Mouse (Mus musculus) bone marrow, adult 2 months (tissue): ENCODE results near the gene Olfr714. TPM values are rescaled to one million over a fixed set of nuclear protein-coding genes. Genes with fewer than 3 reads are reported as not detected.
"Not testable (repeated sequence)": the region's sequence is repeated elsewhere in the genome, so short reads cannot be mapped to it uniquely, and the experiment has no call there.

Experiments used
- H3K27ac ChIP-seq: fragments of 200-500 bp; 2 replicates; pipeline ENCODE4 v1.5.1; 2012; ENCODE audit warnings: low read depth, mild to moderate bottlenecking, control low read depth, inconsistent platforms, low read length; ENCODE audit not compliant: control insufficient read depth, poor library complexity, insufficient read depth
- H3K4me1 ChIP-seq: fragments of 200-500 bp; 2 replicates; pipeline ENCODE4 v1.6.1; 2011; ENCODE audit warnings: low read length; ENCODE audit not compliant: control insufficient read depth, insufficient read depth
- H3K4me3 ChIP-seq: fragments of 200-500 bp; replicated peaks from 2 replicates; pipeline ENCODE3; 2011; ENCODE audit warnings: mild to moderate bottlenecking, low read depth, low read length, control low read depth; ENCODE audit not compliant: control insufficient read depth
- CTCF ChIP-seq: fragments of 200-500 bp; IDR thresholded peaks from 2 replicates; pipeline ENCODE4 v1.5.1; 2011; ENCODE audit warnings: low read length, control low read depth; ENCODE audit not compliant: control insufficient read depth, insufficient read depth
- POLR2A ChIP-seq: fragments of 200-500 bp; IDR thresholded peaks from 2 replicates; pipeline ENCODE4 v1.6.1; 2011; ENCODE audit warnings: low read depth, mild to moderate bottlenecking, control low read depth, low read length, borderline replicate concordance; ENCODE audit not compliant: control insufficient read depth
- WGBS: fragments of 180-500 bp; shearing (Covaris S2); methylation state at CpG from one replicate; pipeline ENCODE4 v1.1.7; 2018; 5-methylcytosine and 5-hydroxymethylcytosine counted together
- polyA plus RNA-seq: library from polyadenylated mRNA; stranded (reverse); fragments of >200 nt; gene quantifications from 2 replicates; pipeline ENCODE4 v1.2.4, GENCODE M21; 2011; ENCODE audit warnings: low replicate concordance; ENCODE audit not compliant: missing spikeins, insufficient read depth, insufficient read length

Gene Olfr714
- polyA plus RNA-seq: not detected in 2 replicates

DNA sequence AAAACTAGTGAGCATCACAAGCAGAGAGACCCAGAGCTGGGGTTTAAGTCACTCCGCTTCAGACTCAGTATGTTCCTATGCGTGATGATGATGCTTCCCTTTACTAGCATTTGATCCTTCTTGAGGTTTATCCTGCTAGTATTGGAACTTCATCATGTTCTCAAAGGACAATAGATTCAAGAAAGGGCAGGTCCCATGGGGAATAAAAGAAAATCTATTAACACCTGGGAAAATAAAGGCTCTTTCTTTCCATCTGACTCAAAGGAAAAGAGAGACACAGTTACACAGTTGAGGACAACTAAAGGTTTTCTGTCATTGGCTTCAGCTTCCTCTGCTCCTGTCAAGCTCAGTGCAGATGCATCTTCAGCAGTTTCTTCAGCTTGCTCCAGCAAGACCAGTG, at the start of gene Olfr714:
TSS of gene Olfr714 (plus strand) at position 301 of the 400 bp plus-strand sequence.
- Histone ChIP-seq H3K4me3 (no peak within 1 kb of the TSS), H3K4me1 (no peaks in the 10 kb centered on the region), H3K27ac (no peak within 1 kb of the TSS)
- 83% methylated on average over 2 of the region's 2 CpGs for WGBS
- TF ChIP-seq POLR2A: no peak
- no peak for TF ChIP-seq CTCF

DNA sequence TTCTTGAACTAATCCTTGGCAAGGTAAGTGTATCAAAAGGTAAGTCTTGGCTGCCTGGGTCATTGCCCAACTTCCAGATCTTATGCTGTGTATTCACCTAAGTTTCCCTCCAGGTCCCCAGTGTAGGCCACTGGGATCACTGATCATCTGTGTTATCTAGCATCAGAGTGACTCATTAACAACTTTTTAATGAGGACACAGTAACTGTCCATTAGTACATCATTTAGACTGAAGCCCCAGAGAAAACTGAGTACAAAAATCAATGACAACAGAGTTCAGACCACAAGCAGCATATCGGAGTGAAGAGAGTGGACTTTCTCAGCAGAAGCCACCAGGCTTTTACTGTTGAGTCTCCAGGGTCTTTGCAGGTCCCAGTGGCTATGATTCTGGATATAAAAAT, 39.9 kb upstream of the Olfr714 start, which contains the start of gene Olfr713:
TSS of gene Olfr713 (plus strand) at position 301 of the 400 bp plus-strand sequence.
- no peak within 1 kb of the TSS for H3K4me3 ChIP-seq
- TF ChIP-seq CTCF: no peak
- no peak for TF ChIP-seq POLR2A
- WGBS: 84% methylated on average over 1 of the region's 1 CpGs
- H3K27ac ChIP-seq: no peak within 1 kb of the TSS
- no peaks in the 10 kb centered on the region for H3K4me1 ChIP-seq

DNA sequence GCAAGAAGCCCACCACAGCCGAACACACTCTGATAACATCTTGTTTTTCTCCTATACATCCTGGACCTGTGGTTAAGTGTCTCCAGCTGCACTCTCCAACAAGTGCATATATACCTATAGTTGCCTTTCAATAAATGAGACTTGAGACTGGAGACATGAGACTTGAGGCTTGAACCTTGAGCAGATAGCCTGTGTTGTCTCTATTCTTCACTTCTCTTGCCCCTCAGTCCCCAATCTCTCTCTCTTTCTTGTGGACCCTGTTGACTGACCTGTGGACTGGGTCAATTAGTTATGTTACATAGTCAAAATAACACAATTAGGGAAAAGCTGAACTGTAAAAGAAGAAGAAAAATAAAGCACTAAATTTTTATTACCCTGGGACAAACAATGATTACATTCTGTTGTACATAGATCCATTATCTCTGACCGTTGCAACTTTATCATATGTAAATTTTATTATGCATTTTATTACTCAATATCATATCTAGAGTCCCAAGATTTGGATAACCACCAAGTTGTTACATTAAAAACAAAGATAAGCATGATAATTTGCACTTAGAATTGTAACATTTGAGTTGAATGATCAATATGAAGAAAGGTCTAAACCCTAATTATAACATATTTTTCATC, 30.7 kb upstream of the Olfr714 start:
- WGBS: 49% methylated on average over 2 of the region's 2 CpGs
- no peaks in the 10 kb centered on the region for H3K4me1 ChIP-seq
- H3K4me3 ChIP-seq: no peak overlapping the region
- TF ChIP-seq POLR2A: no peak
- no peak overlapping the region for H3K27ac ChIP-seq

DNA sequence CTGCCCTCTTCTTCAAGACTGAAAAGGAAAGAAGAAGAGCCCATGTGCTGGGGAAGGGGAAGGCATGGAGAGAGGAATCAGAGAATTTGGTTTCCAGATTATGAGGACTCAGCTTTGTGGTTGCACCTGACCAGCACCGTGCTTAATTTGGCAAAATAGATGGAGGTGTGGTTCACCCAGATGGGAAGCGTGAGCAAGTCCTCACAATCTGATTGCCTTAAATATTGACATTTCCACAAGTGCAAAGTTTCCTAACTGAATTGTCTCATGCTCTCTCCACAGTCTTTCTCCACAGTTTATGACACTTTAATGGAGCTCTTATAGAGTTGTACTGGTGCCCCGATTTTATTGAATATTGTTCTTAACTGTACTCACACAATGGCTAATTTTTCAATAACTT, 27.6 kb upstream of the Olfr714 start:
- TF ChIP-seq POLR2A (no peak), CTCF (no peak)
- WGBS: 70% methylated on average over 3 of the region's 3 CpGs
- no peaks in the 10 kb centered on the region for H3K4me1 ChIP-seq
- H3K27ac ChIP-seq: no peak overlapping the region
- no peak overlapping the region for H3K4me3 ChIP-seq

DNA sequence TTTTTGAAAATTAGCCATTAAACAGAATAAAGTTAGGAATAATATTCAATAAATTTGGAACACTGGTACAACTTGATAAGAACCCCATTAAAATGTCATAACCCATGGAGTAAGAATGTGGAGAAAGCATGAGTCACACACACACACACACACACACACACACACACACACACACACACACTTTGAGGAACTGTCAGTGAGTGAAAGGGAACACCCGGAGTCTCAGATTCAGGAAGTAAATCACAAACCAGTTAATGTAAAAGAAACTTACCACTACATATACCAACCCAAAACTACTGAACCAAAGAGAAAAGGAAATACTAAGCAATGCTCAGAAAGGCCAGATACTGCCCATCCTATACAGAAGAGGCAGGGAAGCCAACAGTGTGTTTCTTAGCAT, 26.4 kb upstream of the Olfr714 start:
- Histone ChIP-seq H3K4me1 (no peaks in the 10 kb centered on the region), H3K4me3 (no peak overlapping the region), H3K27ac (no peak overlapping the region)
- TF ChIP-seq CTCF (no peak), POLR2A (no peak)
- 0% methylated on average over 1 of the region's 1 CpGs for WGBS

DNA sequence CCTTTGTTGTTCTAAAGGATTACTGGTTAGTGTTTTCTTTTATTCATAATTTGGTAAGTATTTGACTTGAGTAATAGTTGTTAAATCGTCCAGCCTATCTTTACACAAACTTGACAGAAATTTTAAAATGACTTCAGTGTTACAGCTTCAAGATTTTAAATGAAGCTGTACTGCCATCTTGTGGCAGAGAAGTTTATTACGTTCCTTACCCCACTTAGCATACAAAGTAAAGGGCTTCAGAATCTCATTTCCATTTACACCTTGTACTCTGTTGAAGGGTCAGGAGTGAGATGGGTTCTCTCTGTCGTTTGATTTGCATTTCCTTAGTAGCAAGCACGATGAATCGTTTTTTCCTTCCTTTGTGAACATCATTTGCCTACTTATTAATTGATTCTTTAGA, 24.9 kb upstream of the Olfr714 start:
- no peak overlapping the region for H3K27ac ChIP-seq
- under 1% methylated on average over 5 of the region's 5 CpGs for WGBS
- no peaks in the 10 kb centered on the region for H3K4me1 ChIP-seq
- TF ChIP-seq POLR2A: no peak
- no peak for TF ChIP-seq CTCF
- no peak overlapping the region for H3K4me3 ChIP-seq

DNA sequence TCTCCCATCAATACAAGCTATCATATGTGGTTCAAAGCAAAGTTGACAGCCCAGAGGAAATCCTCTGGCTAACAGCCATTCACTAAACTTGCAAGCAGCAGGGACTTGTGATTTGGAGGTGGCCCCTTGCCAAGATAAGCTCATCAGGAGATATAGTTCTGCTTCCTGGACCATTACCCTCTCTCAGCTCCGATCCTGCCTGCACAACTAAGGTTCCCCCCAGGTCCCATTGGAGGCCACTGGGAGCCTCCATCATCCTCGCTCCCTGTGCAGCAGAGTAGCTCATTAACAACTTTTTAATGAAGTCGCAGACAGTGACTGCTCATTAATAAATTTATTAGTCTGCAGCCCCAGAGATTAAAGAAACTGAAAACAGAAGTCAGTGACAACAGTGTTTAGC, 23.2 kb upstream of the Olfr714 start:
- no peak overlapping the region for H3K27ac ChIP-seq
- TF ChIP-seq POLR2A (no peak), CTCF (no peak)
- WGBS: 22% methylated on average over 3 of the region's 3 CpGs
- no peak overlapping the region for H3K4me3 ChIP-seq
- H3K4me1 ChIP-seq: no peaks in the 10 kb centered on the region

DNA sequence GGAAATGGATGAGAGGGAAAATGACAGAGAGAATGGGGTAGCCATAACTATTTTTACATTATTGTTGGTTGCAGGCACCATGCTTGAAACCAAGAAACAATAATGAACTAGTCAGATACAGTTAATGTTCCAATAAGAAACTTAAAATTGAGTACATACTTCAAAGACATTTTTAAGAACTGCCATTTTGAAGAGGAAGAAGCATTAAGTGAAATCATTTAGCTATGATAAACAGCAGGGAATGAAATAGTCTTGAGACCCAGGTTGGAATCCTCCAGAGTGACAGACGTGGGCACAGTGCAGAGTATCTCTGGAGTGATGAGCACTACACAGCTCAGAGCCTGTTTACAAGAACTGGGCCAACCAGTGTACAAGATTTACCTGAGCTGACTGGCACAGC, 22.1 kb downstream of the Olfr714 start, which contains the start of gene Olfr17:
TSS of gene Olfr17 (plus strand) at position 301 of the 400 bp plus-strand sequence.
- WGBS: 48% methylated on average over 1 of the region's 1 CpGs

DNA sequence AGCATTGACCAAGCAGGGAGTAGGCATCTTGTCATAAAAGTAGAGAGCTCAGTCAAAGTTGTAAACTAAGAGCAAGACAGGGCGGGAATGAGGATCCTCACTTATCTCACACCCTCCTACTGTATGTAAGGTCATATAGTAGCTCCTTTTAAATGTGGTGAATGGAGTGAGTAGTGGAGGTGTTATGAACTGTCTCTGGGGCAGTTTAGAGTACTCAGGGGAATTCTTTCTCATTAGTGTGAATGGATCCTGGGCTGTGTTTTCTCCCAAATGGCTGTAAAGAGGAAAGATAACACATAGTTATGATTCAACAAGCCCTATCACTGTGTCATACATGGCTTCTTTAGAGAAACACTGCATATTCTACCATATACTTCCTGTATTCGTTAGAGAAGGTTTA, 39.5 kb downstream of the Olfr714 start, which contains the start of gene Olfr715b:
TSS of gene Olfr715b (minus strand) at position 101 of the 400 bp plus-strand sequence.
- not testable (repeated sequence) for H3K4me3 ChIP-seq, H3K4me1 ChIP-seq, H3K27ac ChIP-seq
- WGBS: 68% methylated on average over 2 of the region's 2 CpGs

More for the DNA sequence above, 22.1 kb downstream of the Olfr714 start, which contains the start of gene Olfr17:
- H3K4me1 ChIP-seq: no peaks in the 10 kb centered on the region
- H3K4me3 ChIP-seq: no peak within 1 kb of the TSS
- no peak within 1 kb of the TSS for H3K27ac ChIP-seq
- no peak for TF ChIP-seq CTCF
- TF ChIP-seq POLR2A: no peak

Other genes with a start within 250 kb of the Olfr714 start
- gene Olfr702, start 237.1 kb upstream of the Olfr714 start, polyA plus RNA-seq: not detected in 2 replicates
- gene Olfr703, start 227.6 kb upstream of the Olfr714 start, polyA plus RNA-seq: not detected in 2 replicates
- gene Olfr704, start 207.8 kb upstream of the Olfr714 start, polyA plus RNA-seq: 0.75 TPM in 1 of 2 replicates, not detected in the other
- gene Olfr705, start 194.1 kb upstream of the Olfr714 start, polyA plus RNA-seq: not detected in 2 replicates
- gene Olfr706, start 182.8 kb upstream of the Olfr714 start, polyA plus RNA-seq: not detected in 2 replicates
- gene Olfr707, start 169.7 kb upstream of the Olfr714 start, polyA plus RNA-seq: not detected in 2 replicates
- not detected in 2 replicates for gene Olfr1532-ps1, start 163.0 kb upstream of the Olfr714 start, polyA plus RNA-seq
- not detected in 2 replicates for gene Olfr709-ps1, start 138.8 kb upstream of the Olfr714 start, polyA plus RNA-seq
- not detected in 2 replicates for gene Olfr710, start 122.7 kb upstream of the Olfr714 start, polyA plus RNA-seq
- 0.29 TPM in 1 of 2 replicates, not detected in the other for gene Olfr6, start 107.0 kb upstream of the Olfr714 start, polyA plus RNA-seq
- not detected in 2 replicates for gene Olfr711, start 95.5 kb upstream of the Olfr714 start, polyA plus RNA-seq
- not detected in 2 replicates for gene Olfr2, start 64.9 kb upstream of the Olfr714 start, polyA plus RNA-seq
- gene Olfr713, start 39.8 kb upstream of the Olfr714 start, polyA plus RNA-seq: not detected in 2 replicates
- not detected in 2 replicates for gene Olfr17, start 22.2 kb downstream of the Olfr714 start, polyA plus RNA-seq
- not detected in 2 replicates for gene Olfr715b, start 39.4 kb downstream of the Olfr714 start, polyA plus RNA-seq
- not detected in 2 replicates for gene Olfr715, start 60.1 kb downstream of the Olfr714 start, polyA plus RNA-seq
- not detected in 2 replicates for gene Olfr716, start 67.3 kb downstream of the Olfr714 start, polyA plus RNA-seq
- gene Nlrp14, start 96.0 kb downstream of the Olfr714 start, polyA plus RNA-seq: not detected in 2 replicates
- 5.5 TPM in 1 of 2 replicates, not detected in the other for gene Rbmxl2, start 138.5 kb downstream of the Olfr714 start, polyA plus RNA-seq